30 mouse cellular contexts compared by ENCODE assay signal in genomic region chr1:133671266-133671665, GRCm38 (mm10). TPM values are rescaled to one million over a fixed set of nuclear protein-coding genes. Genes with fewer than 3 reads are reported as not detected.
DNase-seq lines count a peak whose midpoint lies in the region; ATAC-seq and TF ChIP-seq lines count a peak whose summit lies in the region.
"Had no signal": no experiment of that assay in that cellular context is flagged by ENCODE, and none has a peak within 500 bp of the region (broad histone marks: within the 10 kb centered on the region; RNA-seq: fewer than 3 reads in every experiment).

No protein-coding gene starts in this region.

- peaks cover 5 to 15% of the 10 kb centered on the region in 2 experiments for H3K4me1 ChIP-seq in ES-E14 (ENCODE audit: control insufficient read depth in 2 of 2, insufficient read depth in 2 of 2, low read length in 2 of 2, poor library complexity in 1 of 2)
- 0 out of 2 replicates have a peak, but pooled peaks cover 3% of the 10 kb centered on the region for H3K4me1 ChIP-seq in intestine, embryonic 16.5 days (ENCODE audit: control insufficient read depth, insufficient read depth, low read length)
- H3K4me1 ChIP-seq in kidney, embryonic 14.5 days (ENCODE audit: control insufficient read depth, insufficient read depth, low read length): no peaks in the 10 kb centered on the region
- H3K4me1 ChIP-seq: embryonic facial prominence, embryonic 10.5 days; embryonic facial prominence, embryonic 13.5 days; forebrain, embryonic 15.5 days; hindbrain, embryonic 10.5 days; hindbrain, embryonic 13.5 days had no signal

- ATAC-seq in intestine, embryonic 16.5 days: no peak
- no peak for ATAC-seq in kidney, embryonic 14.5 days (ENCODE audit: low FRiP score, low TSS enrichment)
- ATAC-seq: forebrain, embryonic 15.5 days; hindbrain, embryonic 16.5 days had no signal

- H3K4me3 ChIP-seq in ES-E14 (ENCODE audit: insufficient read depth in 1 of 2, low read depth in 1 of 2, low read length in 2 of 2, poor library complexity in 1 of 2, severe bottlenecking in 1 of 2): no peak overlapping the region
- H3K4me3 ChIP-seq in intestine, embryonic 16.5 days (ENCODE audit: low read length): no peak overlapping the region
- no peak overlapping the region for H3K4me3 ChIP-seq in kidney, embryonic 14.5 days (ENCODE audit: low read length)
- H3K4me3 ChIP-seq: embryonic facial prominence, embryonic 10.5 days; embryonic facial prominence, embryonic 13.5 days; erythroblast, embryonic 14.5 days; forebrain, embryonic 12.5 days; forebrain, embryonic 15.5 days; hindbrain, embryonic 10.5 days; hindbrain, embryonic 13.5 days had no signal

- no peaks in the 10 kb centered on the region for H3K27me3 ChIP-seq in intestine, embryonic 16.5 days (replicated peaks; ENCODE audit: control insufficient read depth, insufficient read depth, low read length)
- no peaks in the 10 kb centered on the region for H3K27me3 ChIP-seq in kidney, embryonic 14.5 days (ENCODE audit: control insufficient read depth, insufficient read depth, low read length)
- H3K27me3 ChIP-seq: embryonic facial prominence, embryonic 13.5 days; forebrain, embryonic 12.5 days; forebrain, embryonic 15.5 days; hindbrain, embryonic 13.5 days had no signal

- H3K9ac ChIP-seq in ES-E14 (ENCODE audit: insufficient read depth, low read depth, low read length, poor library complexity, severe bottlenecking): no peak overlapping the region; the same call in 1 of the 2 replicates
- H3K9ac ChIP-seq in intestine, embryonic 16.5 days (ENCODE audit: low read depth, low read length): no peak overlapping the region
- no peak overlapping the region for H3K9ac ChIP-seq in kidney, embryonic 14.5 days (ENCODE audit: low read depth, low read length)
- H3K9ac ChIP-seq: embryonic facial prominence, embryonic 13.5 days; forebrain, embryonic 12.5 days; forebrain, embryonic 15.5 days; hindbrain, embryonic 13.5 days had no signal

- in situ Hi-C loops in ES-E14 (cut with MboI; ENCODE audit: low sequenced_read_pairs in 2 of 2, unreplicated experiment in 2 of 2): no loop called here

- no peak overlapping the region for H3K4me2 ChIP-seq in intestine, embryonic 16.5 days (ENCODE audit: low read depth, low read length)
- no peak overlapping the region for H3K4me2 ChIP-seq in kidney, embryonic 14.5 days (replicated peaks; ENCODE audit: low read depth, low read length)
- H3K4me2 ChIP-seq: embryonic facial prominence, embryonic 13.5 days; forebrain, embryonic 12.5 days; forebrain, embryonic 15.5 days; heart, embryonic 11.5 days; hindbrain, embryonic 13.5 days had no signal

- 84% methylated on average over 3 of the region's 3 CpGs for WGBS in intestine, embryonic 16.5 days
- 80% methylated on average over 3 of the region's 3 CpGs for WGBS in kidney, embryonic 14.5 days

- H3K9me3 ChIP-seq in ES-E14 (ENCODE audit: control insufficient read depth, insufficient read depth, low read depth, low read length): no peaks in the 10 kb centered on the region
- H3K9me3 ChIP-seq in intestine, embryonic 16.5 days (ENCODE audit: control insufficient read depth, low read length): no peaks in the 10 kb centered on the region
- no peaks in the 10 kb centered on the region for H3K9me3 ChIP-seq in kidney, embryonic 14.5 days (ENCODE audit: control insufficient read depth, low read length)
- H3K9me3 ChIP-seq: embryonic facial prominence, embryonic 10.5 days; embryonic facial prominence, embryonic 13.5 days; forebrain, embryonic 12.5 days; forebrain, embryonic 15.5 days; hindbrain, embryonic 10.5 days; hindbrain, embryonic 13.5 days had no signal

- H3K27ac ChIP-seq in ES-E14 (ENCODE audit: insufficient read depth, low read depth, low read length, poor library complexity, severe bottlenecking): peak overlapping the region; percentile 96; the same call in 1 of the 2 replicates
- H3K27ac ChIP-seq in intestine, embryonic 16.5 days (ENCODE audit: low read length): peak overlapping the region; percentile 84; the same call in 1 of the 2 replicates
- no peak overlapping the region for H3K27ac ChIP-seq in kidney, embryonic 14.5 days (ENCODE audit: low read depth, low read length)
- H3K27ac ChIP-seq: embryonic facial prominence, embryonic 10.5 days; embryonic facial prominence, embryonic 13.5 days; forebrain, embryonic 12.5 days; forebrain, embryonic 15.5 days; hindbrain, embryonic 10.5 days; hindbrain, embryonic 13.5 days had no signal

- DNase-seq in heart, adult 11 months: peak; percentile 40
- no peak for DNase-seq in heart, postnatal 36 days
- DNase-seq in A20 (ENCODE audit: low read depth, low spot score) (peak; percentile 31), ES-E14 (ENCODE audit: low read depth, low spot score) (no peak)
- no peak for DNase-seq in adrenal gland, adult (ENCODE audit: inconsistent age in 2 of 2, low spot score in 1 of 2)
- DNase-seq in frontal cortex, adult 2 months (ENCODE audit: extremely low spot score in 1 of 2, low spot score in 1 of 2): no peak
- DNase-seq: adrenal gland, adult 8-10 months; adrenal gland, postnatal 25 days; cerebellum, adult 11-12 months; cerebellum, adult 8-10 months; cerebellum, postnatal 10 days; cerebellum, postnatal 36 days; embryo, embryonic 11 days; gastrocnemius, postnatal 25 days; kidney, adult 11 months; kidney, adult 8-10 months had no signal

- H3K36me3 ChIP-seq in ES-E14 (ENCODE audit: control insufficient read depth, insufficient read depth, low read length, poor library complexity, severe bottlenecking): peaks cover 3% of the 10 kb centered on the region
- no peaks in the 10 kb centered on the region for H3K36me3 ChIP-seq in intestine, embryonic 16.5 days (ENCODE audit: control insufficient read depth, insufficient read depth, low read length)
- H3K36me3 ChIP-seq in kidney, embryonic 14.5 days (ENCODE audit: control insufficient read depth, insufficient read depth, low read length): no peaks in the 10 kb centered on the region
- H3K36me3 ChIP-seq: embryonic facial prominence, embryonic 10.5 days; embryonic facial prominence, embryonic 13.5 days; forebrain, embryonic 12.5 days; forebrain, embryonic 15.5 days; hindbrain, embryonic 10.5 days; hindbrain, embryonic 13.5 days had no signal

- intact Hi-C loops in heart, postnatal 36 days (cut with DNase I): no loop called here

TF ChIP-seq in ES-E14, 5 proteins besides CTCF, POLR2A, EP300 and RAD21:
- no peak for TF ChIP-seq ZC3H11A (IDR thresholded peaks at IDR 0.05; ENCODE audit: borderline replicate concordance, low read depth, low read length)
TF ChIP-seq in ES-E14: peak in this region for 0.

RNA-seq across cellular contexts. Expression of gene Gm38394, which starts 10.1 kb away (rescaled TPM):
- 10 to 100 TPM; 17.8 to 18.4 TPM for total RNA-seq in heart, postnatal 36 days (2021)
- 5.9 and 8.7 TPM in 2 replicates for total RNA-seq in ES-E14 (2012; rRNA removed)
- 3.2 TPM in 2 replicates for polyA plus RNA-seq in intestine, embryonic 16.5 days (2015; fragmentation: Nextera tagmentation; extraction: Ambion mirVana)
- 4.1 and 4.3 TPM in 2 replicates for polyA plus RNA-seq in frontal cortex, adult 2 months (2012; rRNA removed)
- 6.5 and 11.4 TPM in 2 replicates for polyA plus RNA-seq in kidney, embryonic 14.5 days (2014; fragmentation: Nextera tagmentation; extraction: Ambion mirVana)

RNA-seq across cellular contexts. Expression of gene Zbed6, which starts 10.6 kb away (rescaled TPM):
- 1 to 10 TPM; 2.8 to 5.0 TPM for total RNA-seq in heart, postnatal 36 days (2021)
- total RNA-seq in ES-E14 (2012; rRNA removed): 16.7 and 22.1 TPM in 2 replicates
- not detected in 2 replicates for polyA plus RNA-seq in intestine, embryonic 16.5 days (2015; fragmentation: Nextera tagmentation; extraction: Ambion mirVana)
- polyA plus RNA-seq in frontal cortex, adult 2 months (2012; rRNA removed): 3.7 TPM in 2 replicates
- polyA plus RNA-seq in kidney, embryonic 14.5 days (2014; fragmentation: Nextera tagmentation; extraction: Ambion mirVana): 0.51 TPM in 1 of 2 replicates, not detected in the other
- polyA plus RNA-seq: embryonic facial prominence, embryonic 10.5 days; embryonic facial prominence, embryonic 13.5 days; erythroblast, embryonic 14.5 days; forebrain, embryonic 12.5 days; forebrain, embryonic 15.5 days; heart, embryonic 11.5 days; heart, embryonic 14.5 days; heart, postnatal 0 days; hindbrain, embryonic 10.5 days; hindbrain, embryonic 13.5 days; hindbrain, embryonic 16.5 days had no signal

RNA-seq across cellular contexts. Expression of gene Lax1, which starts 18.6 kb away (rescaled TPM):
- under 1 TPM; 0.22 to 0.33 TPM for total RNA-seq in heart, postnatal 36 days (2021)
- total RNA-seq in ES-E14 (2012; rRNA removed): 0.90 and 1.4 TPM in 2 replicates
- 0.44 and 0.66 TPM in 2 replicates for polyA plus RNA-seq in intestine, embryonic 16.5 days (2015; fragmentation: Nextera tagmentation; extraction: Ambion mirVana)
- polyA plus RNA-seq in frontal cortex, adult 2 months (2012; rRNA removed): 0.82 and 0.92 TPM in 2 replicates
- polyA plus RNA-seq in kidney, embryonic 14.5 days (2014; fragmentation: Nextera tagmentation; extraction: Ambion mirVana): 0.34 and 0.73 TPM in 2 replicates
- total RNA-seq: adrenal gland, postnatal 25 days; gastrocnemius, adult 18-20 months had no signal
- polyA plus RNA-seq: forebrain, embryonic 15.5 days; hindbrain, embryonic 10.5 days; hindbrain, embryonic 16.5 days had no signal

Comparison
In these comparisons a context has a peak if more than half of its experiments do, and no peak if none do; other contexts are left out.
1. DNase-seq: peak in heart, adult 11 months (single experiment) and A20 (single experiment); none in heart, postnatal 36 days (0 of 2), ES-E14 (single experiment), adrenal gland, adult (0 of 2) and frontal cortex, adult 2 months (0 of 2).